Mouse (Mus musculus) lung, postnatal 0 days (tissue): ENCODE results near the gene Fgd2.

Source experiments
- CTCF ChIP-seq: IDR thresholded peaks from 2 replicates; pipeline ENCODE4 v1.5.1; 2016; ENCODE audit warnings: antibody characterized with exemption, mild to moderate bottlenecking
- EP300 ChIP-seq: IDR thresholded peaks from 2 replicates; pipeline ENCODE4 v1.6.1; 2016; ENCODE audit warnings: antibody characterized with exemption, mild to moderate bottlenecking, control low read depth

- TF ChIP-seq CTCF (no peak), EP300 (no peak)
Observed at GRCm38 (mm10) chr17:29326531-29327529, 33.9 kb upstream of the Fgd2 start.
